Mouse (Mus musculus) neutrophil, adult 5-6 weeks (primary cell): ENCODE data around the gene Begain. TPM values are rescaled to one million over a fixed set of nuclear protein-coding genes. Genes with fewer than 3 reads are reported as not detected.

ENCODE experiments used
- ATAC-seq: fragments of 151-379, 151-347 bp; 2 replicates; pipeline ENCODE4 v1.8.0; 2017; ENCODE audit warnings: mild to moderate bottlenecking, moderate TSS enrichment; ENCODE audit not compliant: insufficient number of reproducible peaks, poor library complexity, low FRiP score, severe bottlenecking; ENCODE audit errors: extremely low read depth
- total RNA-seq: library from RNA; stranded (forward); fragments of 200-1000 nt; gene quantifications from 2 replicates; pipeline ENCODE4 v1.2.3, GENCODE M21; 2017

Begain gene
- total RNA-seq, 1 experiment from 2014 or later, result 2.2 TPM

- no peak for ATAC-seq
Observed at GRCm38 (mm10) chr12:108987448-108987847, 80.6 kb downstream of the Begain start.

- no peak for ATAC-seq
Observed at GRCm38 (mm10) chr12:108985025-108985424, 83.0 kb downstream of the Begain start.

GRCm38 (mm10) chr12:108984471-108984870, 83.5 kb downstream of the Begain start:
- no peak for ATAC-seq

GRCm38 (mm10) chr12:108983496-108983895, 84.5 kb downstream of the Begain start:
- no peak for ATAC-seq

- no peak for ATAC-seq
Observed at GRCm38 (mm10) chr12:108982684-108982960, 85.4 kb downstream of the Begain start.

Other genes starting within 250 kb of the Begain start
- 1.0 and 1.2 TPM in 2 replicates for gene Slc25a29, start 232.3 kb downstream of the Begain start, total RNA-seq
- gene Slc25a47, start 232.2 kb downstream of the Begain start, total RNA-seq, result 4.8 and 5.5 TPM in 2 replicates
- 3.1 and 3.7 TPM in 2 replicates for gene Wdr25, start 174.6 kb downstream of the Begain start, total RNA-seq
- gene Wars, start 174.0 kb downstream of the Begain start, total RNA-seq, result 45.4 and 46.7 TPM in 2 replicates